Mouse (Mus musculus): ENCODE results near the gene Pglyrp1.

Pglyrp1 gene

DNA sequence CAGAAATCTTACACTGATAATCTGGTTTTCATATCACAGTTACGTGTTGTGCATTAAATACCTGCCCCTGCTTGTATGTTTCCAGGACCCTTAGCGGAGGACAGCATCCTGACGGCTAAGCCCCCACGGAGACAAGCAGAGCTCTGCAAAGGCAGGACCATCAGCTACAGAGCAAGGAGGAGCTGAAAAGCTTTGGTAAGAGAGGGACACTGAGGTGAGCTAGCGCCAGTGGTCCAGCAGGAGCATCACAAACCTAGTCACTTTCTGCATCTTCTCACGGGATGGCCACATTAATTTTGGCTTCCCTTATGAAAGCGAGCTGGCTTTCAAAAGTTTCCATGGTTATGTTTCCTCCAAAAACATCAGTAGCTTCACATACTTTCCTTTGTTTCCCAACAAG is 1.7 kb downstream of the Pglyrp1 start:
- no peak for TF ChIP-seq GATA4 (IDR thresholded peaks at IDR 0.05; ENCODE audit: insufficient replicate concordance, low read length)

DNA sequence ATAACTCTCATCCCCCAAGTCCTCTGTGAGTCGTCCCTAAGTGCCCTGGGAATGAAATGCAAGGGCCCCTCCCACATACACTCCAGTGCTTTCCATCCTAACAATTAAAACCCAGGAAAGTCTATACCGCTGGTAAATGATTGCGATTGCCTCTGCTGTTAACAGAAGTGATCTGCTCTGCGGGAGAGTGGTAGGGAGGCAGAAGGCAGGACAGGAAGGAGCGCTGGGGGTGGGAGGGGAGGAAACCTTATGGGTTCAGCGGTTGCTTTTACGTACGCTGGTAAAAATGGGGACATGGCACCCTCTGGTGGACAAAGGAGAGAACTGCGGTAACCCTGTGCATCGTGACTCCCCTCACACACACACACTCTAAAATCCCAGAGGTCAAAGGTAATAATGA is 2.1 kb downstream of the Pglyrp1 start:
- TF ChIP-seq GATA4 (IDR thresholded peaks at IDR 0.05; ENCODE audit: insufficient replicate concordance, low read length): no peak

DNA sequence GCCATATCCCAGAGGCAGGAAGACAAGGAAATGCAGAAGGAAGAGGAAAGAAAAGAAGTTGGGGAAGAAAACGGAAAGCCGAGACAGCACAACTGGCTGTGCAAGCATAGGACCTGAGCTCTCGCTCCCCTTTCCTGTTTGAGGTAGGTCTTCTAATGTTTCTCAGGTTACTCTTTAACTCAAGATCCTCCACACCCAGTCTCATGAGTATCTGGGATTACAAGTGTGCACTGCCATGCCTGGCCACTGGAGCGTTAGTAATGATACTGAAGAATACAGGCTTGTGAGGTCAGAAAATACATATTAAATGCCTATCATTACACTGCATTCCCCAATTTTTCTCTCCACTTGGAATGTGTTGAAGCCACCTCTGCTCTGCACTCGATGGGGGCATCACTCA is 4.2 kb downstream of the Pglyrp1 start:
- TF ChIP-seq GATA4 (IDR thresholded peaks at IDR 0.05; ENCODE audit: insufficient replicate concordance, low read length): no peak

DNA sequence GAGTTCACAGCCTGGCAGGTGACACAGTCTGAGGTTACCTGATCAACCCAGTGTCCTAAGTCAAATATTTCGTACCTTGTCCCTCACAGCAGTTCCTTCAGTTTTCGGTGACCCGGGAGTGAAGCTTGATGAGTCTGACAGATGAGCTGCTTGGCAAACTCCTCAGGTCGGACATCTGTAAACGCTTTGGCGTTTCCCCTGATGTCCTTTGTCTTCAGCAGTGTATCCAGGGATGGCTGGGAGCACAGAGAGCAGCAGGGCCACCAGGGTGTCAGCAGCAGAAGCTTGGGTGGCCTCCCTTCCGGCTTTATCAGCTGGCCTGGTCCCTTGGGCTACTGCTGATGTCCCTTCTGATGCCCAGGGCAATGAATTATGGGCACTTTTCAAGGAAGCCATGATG is 7.6 kb downstream of the Pglyrp1 start:
- TF ChIP-seq GATA4 (IDR thresholded peaks at IDR 0.05; ENCODE audit: insufficient replicate concordance, low read length): no peak

DNA sequence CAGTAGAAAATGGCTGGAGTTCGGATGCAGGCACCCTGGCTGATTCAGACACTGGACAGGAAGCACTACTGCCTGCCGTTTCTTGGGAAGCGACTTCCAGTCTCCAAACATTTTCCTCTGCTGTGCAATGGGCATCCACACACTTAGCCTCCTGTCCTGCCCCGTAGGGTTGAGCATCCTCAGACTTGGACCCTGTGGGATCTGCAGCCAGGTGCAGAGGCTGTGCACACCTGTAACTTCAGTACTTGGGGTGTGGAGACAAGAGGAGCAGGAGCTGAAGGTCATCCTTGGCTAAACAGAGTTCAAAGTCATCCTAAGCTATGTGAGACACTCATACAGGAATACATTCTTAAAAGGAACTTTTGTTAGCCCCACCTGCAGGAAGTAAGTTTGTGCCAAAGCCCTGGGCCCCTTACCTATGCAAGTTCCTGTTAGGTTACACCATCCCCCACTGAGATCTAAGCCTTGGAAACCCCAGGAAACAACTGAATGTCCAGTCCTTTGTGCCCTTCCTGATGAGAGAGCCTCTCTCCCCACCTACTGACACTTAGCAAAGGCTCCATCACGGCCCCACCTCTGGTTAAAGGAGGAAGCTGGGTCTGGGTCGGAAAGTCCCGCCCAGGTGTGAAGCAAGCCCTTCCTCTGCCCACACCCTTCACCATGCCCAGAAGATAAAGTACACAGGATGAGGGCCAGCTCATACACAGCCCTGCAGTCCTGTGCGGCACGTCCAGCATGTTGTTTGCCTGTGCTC is 13.0 kb downstream of the Pglyrp1 start:
- no peak for TF ChIP-seq GATA4 (IDR thresholded peaks at IDR 0.05; ENCODE audit: insufficient replicate concordance, low read length)

DNA sequence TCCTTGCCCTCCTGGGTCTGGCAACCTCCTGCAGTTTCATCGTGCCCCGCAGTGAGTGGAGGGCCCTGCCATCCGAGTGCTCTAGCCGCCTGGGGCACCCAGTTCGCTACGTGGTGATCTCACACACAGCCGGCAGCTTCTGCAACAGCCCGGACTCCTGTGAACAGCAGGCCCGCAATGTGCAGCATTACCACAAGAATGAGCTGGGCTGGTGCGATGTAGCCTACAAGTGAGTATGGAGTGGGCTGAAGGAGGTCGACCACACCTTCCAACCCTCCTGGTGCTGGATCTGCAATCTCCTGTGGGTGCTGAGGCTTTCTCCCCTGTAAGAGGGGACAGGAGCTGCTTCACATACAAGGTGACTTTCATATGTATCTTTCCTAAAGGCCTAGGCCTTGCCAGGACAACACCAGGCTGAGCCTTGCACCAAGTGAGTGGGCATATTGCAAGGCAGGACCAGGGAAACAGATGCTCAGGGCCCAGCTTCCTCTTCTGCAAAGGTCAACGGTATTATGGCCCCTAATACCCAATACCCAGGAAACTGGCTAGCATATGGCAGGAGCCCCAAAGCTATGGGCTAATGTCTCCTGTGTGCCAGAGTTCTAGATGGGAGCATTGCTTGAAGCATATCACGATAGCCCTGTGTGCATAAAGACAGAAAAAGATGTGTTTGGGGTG is 13.8 kb downstream of the Pglyrp1 start:
- no peak for TF ChIP-seq GATA4 (IDR thresholded peaks at IDR 0.05; ENCODE audit: insufficient replicate concordance, low read length)

DNA sequence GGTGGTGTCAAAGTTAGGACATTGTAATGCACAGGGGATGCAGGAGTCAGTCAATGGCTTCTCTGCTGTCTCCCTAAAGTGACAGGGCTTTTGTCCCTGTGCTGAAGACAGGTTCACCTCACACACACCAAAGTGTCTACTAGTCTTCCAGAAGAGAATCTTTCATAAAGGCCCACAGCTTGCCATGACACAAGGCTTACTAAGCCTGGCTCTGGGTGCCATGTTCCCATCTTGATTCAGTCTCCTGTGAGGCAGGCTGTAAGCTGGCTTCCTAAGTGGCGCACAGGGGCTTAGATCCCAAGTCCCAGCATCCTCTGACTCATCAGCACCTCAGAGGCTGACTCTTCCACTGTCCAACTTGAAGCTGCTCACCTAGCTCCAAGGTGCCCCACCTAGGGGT is 15.8 kb downstream of the Pglyrp1 start:
- TF ChIP-seq GATA4 (IDR thresholded peaks at IDR 0.05; ENCODE audit: insufficient replicate concordance, low read length): no peak

DNA sequence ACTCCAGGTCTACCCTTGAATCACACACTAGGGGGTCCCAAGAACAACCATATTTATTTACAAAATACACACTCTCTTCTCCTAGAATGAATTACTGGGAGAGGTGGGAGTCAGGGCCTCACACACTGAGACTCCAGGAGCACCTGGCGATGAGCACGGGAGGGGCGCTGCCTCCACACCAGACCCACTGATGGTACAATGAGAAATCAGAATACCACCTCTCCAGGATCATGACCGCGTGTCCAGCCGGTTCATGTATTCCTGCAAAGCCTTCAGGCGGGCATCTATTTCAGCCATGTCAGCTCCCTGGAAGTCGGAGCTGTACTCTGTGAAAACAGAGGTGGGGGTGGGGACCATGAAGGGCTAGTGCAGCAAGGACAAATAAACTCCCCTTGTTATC is 19.7 kb downstream of the Pglyrp1 start:
- TF ChIP-seq GATA4 (IDR thresholded peaks at IDR 0.05; ENCODE audit: insufficient replicate concordance, low read length): no peak

DNA sequence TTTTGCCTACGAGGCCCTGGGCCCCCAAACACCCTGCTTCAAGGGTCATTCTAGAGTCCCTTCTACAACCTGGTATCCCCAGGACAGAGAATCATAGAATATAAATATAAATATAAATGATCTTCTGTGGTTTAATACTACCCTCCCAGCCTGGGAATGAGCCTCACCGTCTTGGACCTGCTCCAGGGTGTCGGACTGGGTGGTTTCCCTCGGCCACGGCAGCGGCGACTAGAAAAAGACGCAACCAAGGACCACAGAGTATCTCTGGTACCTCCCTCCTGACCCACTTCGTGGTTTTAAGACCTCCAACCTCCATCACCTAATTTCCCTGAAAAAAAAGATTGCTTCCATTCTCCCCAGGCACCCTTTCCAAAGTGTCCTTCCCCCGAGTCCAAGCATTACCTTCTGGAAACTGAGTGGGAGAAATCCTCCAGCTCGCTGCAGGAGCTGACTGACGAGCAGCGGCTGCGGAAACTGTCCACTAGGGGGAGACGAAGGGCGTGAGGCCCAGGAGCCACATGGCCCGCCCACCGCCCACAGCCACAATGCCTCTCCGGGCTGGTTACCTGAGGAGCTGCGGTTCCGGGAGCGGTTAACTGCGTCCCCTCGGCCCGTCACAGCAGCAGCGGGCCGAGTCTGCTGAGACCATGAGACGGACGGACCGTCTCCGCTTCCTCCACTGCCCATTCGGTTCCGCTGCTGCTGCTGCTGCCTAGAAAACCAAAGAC is 20.9 kb downstream of the Pglyrp1 start:
- TF ChIP-seq GATA4 (IDR thresholded peaks at IDR 0.05; ENCODE audit: insufficient replicate concordance, low read length): no peak

DNA sequence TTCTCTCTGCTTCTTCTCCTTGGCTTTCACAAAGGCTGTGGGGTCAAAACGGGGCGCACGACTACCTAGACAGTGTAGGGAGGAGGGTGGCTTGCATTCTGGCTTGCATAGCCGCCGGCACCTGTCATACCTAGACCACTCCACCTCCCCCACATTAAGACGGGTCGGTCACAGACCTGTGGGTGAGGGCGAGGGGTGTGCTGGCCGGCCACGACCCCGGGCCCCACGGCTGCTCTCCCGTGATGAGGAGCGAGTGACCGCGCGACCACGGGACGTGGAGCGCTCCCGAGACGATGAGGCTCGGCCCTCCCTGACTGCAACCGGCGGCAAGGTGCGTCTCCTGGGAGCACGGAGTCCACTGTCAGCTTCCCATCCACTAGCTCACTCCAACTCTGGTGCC is 21.9 kb downstream of the Pglyrp1 start:
- TF ChIP-seq GATA4 (IDR thresholded peaks at IDR 0.05; ENCODE audit: insufficient replicate concordance, low read length): no peak

DNA sequence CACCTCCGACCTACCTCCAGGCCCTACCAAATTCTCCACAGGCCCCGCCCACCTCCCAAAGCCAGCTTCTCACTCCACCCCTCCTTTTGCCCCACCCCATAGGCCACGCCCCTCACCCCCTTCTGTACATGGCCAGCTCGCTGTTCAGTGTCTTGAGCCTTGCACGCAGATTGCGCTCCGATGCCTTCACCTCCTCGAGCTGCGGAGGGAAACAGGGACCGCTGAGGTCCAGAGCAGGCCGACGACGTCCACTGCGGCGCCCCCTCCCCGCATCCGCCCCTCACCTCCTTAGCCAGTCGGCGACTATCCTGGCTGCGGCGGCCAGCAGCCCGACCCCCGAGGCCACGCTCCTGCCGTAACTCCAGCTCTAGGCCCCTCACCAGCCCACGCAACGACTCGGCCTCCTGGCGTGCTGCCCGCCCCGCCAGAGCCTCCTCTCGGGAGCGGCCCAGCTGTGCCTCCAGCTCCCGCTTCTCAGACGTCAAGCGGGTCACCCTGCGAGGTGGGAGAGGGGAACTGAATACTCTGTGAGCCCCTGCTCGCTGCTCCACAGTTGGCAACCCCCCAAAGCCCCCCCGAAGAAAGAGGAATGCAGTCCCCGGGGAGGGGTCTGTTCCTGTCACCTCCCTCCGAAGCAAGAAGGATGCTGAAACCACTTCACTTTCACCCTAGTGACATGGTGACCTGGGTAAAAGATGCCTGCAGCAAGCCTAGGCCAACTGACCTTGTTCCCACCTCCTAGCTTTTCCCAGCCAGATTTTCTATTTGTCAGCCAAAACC is 22.7 kb downstream of the Pglyrp1 start:
- TF ChIP-seq GATA4 (IDR thresholded peaks at IDR 0.05; ENCODE audit: insufficient replicate concordance, low read length): no peak

DNA sequence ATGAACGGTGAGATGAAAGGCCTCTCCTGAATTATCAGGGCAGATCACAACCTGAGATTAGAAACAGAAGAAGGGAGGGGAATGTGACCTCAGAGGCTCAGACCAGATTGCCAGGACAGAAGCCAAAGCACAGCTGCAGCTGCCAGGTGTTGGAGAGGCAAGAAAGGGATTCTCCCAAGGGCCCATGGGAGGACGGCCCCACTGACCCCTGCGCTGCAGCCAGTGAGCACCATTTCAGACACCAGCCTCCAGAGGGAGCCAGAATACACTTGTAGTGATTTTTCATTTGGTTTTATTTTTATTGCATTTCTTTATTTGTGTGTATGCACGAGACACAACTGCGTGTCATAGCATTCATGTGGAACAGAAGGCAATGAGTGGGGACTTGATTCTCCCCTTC is 25.4 kb downstream of the Pglyrp1 start:
- TF ChIP-seq GATA4 (IDR thresholded peaks at IDR 0.05; ENCODE audit: insufficient replicate concordance, low read length): no peak

DNA sequence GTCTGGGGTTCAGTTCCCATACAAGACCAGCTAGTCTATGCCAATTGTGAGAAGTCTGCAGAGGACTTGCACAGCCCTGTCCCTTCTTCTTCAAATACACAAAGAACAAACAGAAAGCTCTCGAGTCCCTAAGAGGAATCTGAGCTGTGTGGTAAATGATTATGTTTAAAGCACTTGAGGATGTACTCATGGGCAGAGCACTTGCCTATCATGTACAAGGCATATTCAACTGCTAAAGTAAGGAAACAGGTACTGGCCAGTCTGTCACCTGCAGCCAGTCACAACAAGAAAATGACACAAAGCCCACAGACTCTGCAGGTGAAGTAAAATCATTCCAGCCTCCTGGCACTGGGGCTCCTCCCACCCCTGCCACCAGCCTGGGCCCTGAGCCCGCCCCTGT is 29.4 kb downstream of the Pglyrp1 start:
- no peak for TF ChIP-seq GATA4 (IDR thresholded peaks at IDR 0.05; ENCODE audit: insufficient replicate concordance, low read length)

DNA sequence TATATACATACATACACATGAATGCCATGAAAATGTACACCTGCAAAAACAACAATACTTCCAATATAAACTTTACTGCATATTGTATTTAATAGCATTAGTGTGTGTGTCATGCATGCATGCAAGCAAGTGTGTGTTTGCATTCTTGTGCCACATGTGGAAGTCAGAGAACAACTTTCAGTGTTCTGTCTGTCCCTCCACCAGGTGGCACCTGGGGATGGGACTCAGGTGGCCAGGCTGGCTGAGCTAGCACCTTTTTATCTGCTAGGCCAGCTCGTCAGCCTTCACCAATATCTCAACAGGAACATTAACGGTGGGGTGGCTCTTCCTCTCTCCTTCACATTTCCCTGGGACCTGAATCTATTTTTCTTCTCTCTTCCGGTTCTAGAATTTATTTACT is 31.4 kb downstream of the Pglyrp1 start:
- no peak for TF ChIP-seq GATA4 (IDR thresholded peaks at IDR 0.05; ENCODE audit: insufficient replicate concordance, low read length)

DNA sequence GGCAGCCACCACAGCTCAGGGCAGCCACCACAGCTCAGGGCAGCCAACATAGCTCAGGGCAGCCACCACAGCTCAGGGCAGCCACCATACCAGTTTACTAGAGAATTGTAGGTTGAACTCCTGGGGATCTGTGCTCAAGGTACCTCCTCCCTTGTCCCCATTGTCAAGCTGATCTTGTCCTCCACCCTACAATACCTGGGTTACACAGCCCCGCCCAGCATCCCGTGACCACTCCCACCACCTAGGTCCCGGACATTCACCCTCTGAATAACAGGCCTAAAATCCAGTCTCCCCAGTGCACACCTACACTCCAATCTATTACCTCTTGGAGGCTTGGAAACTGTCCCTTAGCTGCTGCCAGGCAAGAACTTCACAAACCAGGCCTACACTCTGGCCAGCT is 33.8 kb downstream of the Pglyrp1 start:
- TF ChIP-seq GATA4 (IDR thresholded peaks at IDR 0.05; ENCODE audit: insufficient replicate concordance, low read length): no peak

All from liver, adult (tissue).